Mouse (Mus musculus): Measurements from ENCODE around the gene Zfp472. TPM values are rescaled to one million over a fixed set of nuclear protein-coding genes. Genes with fewer than 3 reads are reported as not detected.
"Not testable (repeated sequence)": the region's sequence is repeated elsewhere in the genome, so short reads cannot be mapped to it uniquely, and the experiment has no call there.

Zfp472 gene
- polyA plus RNA-seq, 1 experiment from 2014 or later = 8.5 TPM

GRCm38 (mm10) chr17:32991965-32992698 is 26.5 kb downstream of the Zfp472 start:
- H3K27me3 ChIP-seq (ENCODE audit: control insufficient read depth, insufficient read depth, low read length) = no peaks in the 10 kb centered on the region
- peaks cover 29% of the 10 kb centered on the region for H3K36me3 ChIP-seq (replicated peaks; ENCODE audit: control insufficient read depth, insufficient read depth)
- H3K9me3 ChIP-seq (ENCODE audit: control insufficient read depth, low read length) = 0 out of 2 replicates have a peak, but pooled peaks cover 4% of the 10 kb centered on the region
- 73% methylated on average over 12 of the region's 12 CpGs for WGBS
- H3K4me3 ChIP-seq (replicated peaks; ENCODE audit: low read length) = peak overlapping the region; percentile 65
- peak; percentile 46 for DNase-seq (ENCODE audit: low spot score)
- H3K4me1 ChIP-seq (replicated peaks; ENCODE audit: control insufficient read depth, insufficient read depth, low read length) = peaks cover 9% of the 10 kb centered on the region
- peak overlapping the region; percentile 76 for H3K4me2 ChIP-seq (replicated peaks)
- peak overlapping the region; percentile 65 for H3K9ac ChIP-seq
- ATAC-seq (ENCODE audit: low FRiP score) = no peak
- H3K27ac ChIP-seq = 0 out of 2 replicates have a peak overlapping the region, but pooled peaks have one; percentile 68

- peaks cover 30% of the 10 kb centered on the region for H3K36me3 ChIP-seq (replicated peaks; ENCODE audit: control insufficient read depth, insufficient read depth)
- H3K4me2 ChIP-seq (replicated peaks) = peak within 1 kb of the TSS; percentile 76
- 0 out of 2 replicates have a peak, but pooled peaks cover 4% of the 10 kb centered on the region for H3K9me3 ChIP-seq (ENCODE audit: control insufficient read depth, low read length)
- DNase-seq (ENCODE audit: low spot score) = peak; percentile 92
- peak within 1 kb of the TSS; percentile 65 for H3K9ac ChIP-seq
- 2% methylated on average over 21 of the region's 21 CpGs for WGBS
- peak; percentile 98 for ATAC-seq (ENCODE audit: low FRiP score)
- H3K4me3 ChIP-seq (replicated peaks; ENCODE audit: low read length) = peak within 1 kb of the TSS; percentile 65
- peaks cover 9% of the 10 kb centered on the region for H3K4me1 ChIP-seq (replicated peaks; ENCODE audit: control insufficient read depth, insufficient read depth, low read length)
- no peaks in the 10 kb centered on the region for H3K27me3 ChIP-seq (ENCODE audit: control insufficient read depth, insufficient read depth, low read length)
- peak within 1 kb of the TSS; percentile 68 for H3K27ac ChIP-seq
Measured at GRCm38 (mm10) chr17:32992699-32993474, 27.3 kb downstream of the Zfp472 start, which contains the start of gene Zfp952. Zfp952 (plus strand) TSS chr17:32993129.

- Histone ChIP-seq H3K9ac (no peak overlapping the region), H3K4me1 (replicated peaks; ENCODE audit: control insufficient read depth, insufficient read depth, low read length) (peaks cover 9% of the 10 kb centered on the region), H3K9me3 (ENCODE audit: control insufficient read depth, low read length) (peaks cover 24% of the 10 kb centered on the region), H3K27ac (no peak overlapping the region), H3K4me3 (replicated peaks; ENCODE audit: low read length) (no peak overlapping the region), H3K27me3 (ENCODE audit: control insufficient read depth, insufficient read depth, low read length) (no peaks in the 10 kb centered on the region), H3K4me2 (replicated peaks) (no peak overlapping the region), H3K36me3 (replicated peaks; ENCODE audit: control insufficient read depth, insufficient read depth) (peaks cover 56% of the 10 kb centered on the region)
- DNase-seq (ENCODE audit: low spot score) (no peak), ATAC-seq (ENCODE audit: low FRiP score) (no peak)
- WGBS = 97% methylated on average over 2 of the region's 2 CpGs
Measured at GRCm38 (mm10) chr17:32998492-32998891, 32.9 kb downstream of the Zfp472 start.

- H3K4me3 ChIP-seq (replicated peaks; ENCODE audit: low read length) = no peak overlapping the region
- no peak overlapping the region for H3K9ac ChIP-seq
- H3K27me3 ChIP-seq (ENCODE audit: control insufficient read depth, insufficient read depth, low read length) = no peaks in the 10 kb centered on the region
- no peak for DNase-seq (ENCODE audit: low spot score)
- H3K4me1 ChIP-seq (replicated peaks; ENCODE audit: control insufficient read depth, insufficient read depth, low read length) = no peaks in the 10 kb centered on the region
- H3K27ac ChIP-seq = no peak overlapping the region
- H3K36me3 ChIP-seq (replicated peaks; ENCODE audit: control insufficient read depth, insufficient read depth) = peaks cover 27% of the 10 kb centered on the region
- no peak overlapping the region for H3K4me2 ChIP-seq (replicated peaks)
- 48% methylated on average over 9 of the region's 9 CpGs for WGBS
- ATAC-seq (ENCODE audit: low FRiP score) = no peak
- peaks cover 23% of the 10 kb centered on the region for H3K9me3 ChIP-seq (ENCODE audit: control insufficient read depth, low read length)
Measured at GRCm38 (mm10) chr17:33008337-33008736, 42.7 kb downstream of the Zfp472 start.

GRCm38 (mm10) chr17:33020434-33020833 is 54.8 kb downstream of the Zfp472 start:
- H3K4me3 ChIP-seq (replicated peaks; ENCODE audit: low read length); ATAC-seq (ENCODE audit: low FRiP score); H3K9ac ChIP-seq; H3K27ac ChIP-seq; H3K4me1 ChIP-seq (replicated peaks; ENCODE audit: control insufficient read depth, insufficient read depth, low read length); DNase-seq (ENCODE audit: low spot score); H3K4me2 ChIP-seq (replicated peaks); H3K27me3 ChIP-seq (ENCODE audit: control insufficient read depth, insufficient read depth, low read length): not testable (repeated sequence)
- H3K9me3 ChIP-seq (ENCODE audit: control insufficient read depth, low read length) = peaks cover 87% of the 10 kb centered on the region
- H3K36me3 ChIP-seq (replicated peaks; ENCODE audit: control insufficient read depth, insufficient read depth) = peaks cover 70% of the 10 kb centered on the region

Other genes with a start within 250 kb of the Zfp472 start
- 60.8 and 65.5 TPM in 2 replicates for gene Zfp871, start 177.5 kb upstream of the Zfp472 start, polyA plus RNA-seq (2014; fragmentation: Nextera tagmentation; extraction: Ambion mirVana)
- gene Zfp811, start 155.9 kb upstream of the Zfp472 start, polyA plus RNA-seq (2014; fragmentation: Nextera tagmentation; extraction: Ambion mirVana) = 39.8 and 46.8 TPM in 2 replicates
- 20.1 and 20.6 TPM in 2 replicates for gene Zfp799, start 135.6 kb upstream of the Zfp472 start, polyA plus RNA-seq (2014; fragmentation: Nextera tagmentation; extraction: Ambion mirVana)
- 7.9 and 10.1 TPM in 2 replicates for gene Zfp870, start 74.2 kb upstream of the Zfp472 start, polyA plus RNA-seq (2014; fragmentation: Nextera tagmentation; extraction: Ambion mirVana)
- 0.10 TPM in 1 of 2 replicates, not detected in the other for gene Cyp4f14, start 48.5 kb upstream of the Zfp472 start, polyA plus RNA-seq (2014; fragmentation: Nextera tagmentation; extraction: Ambion mirVana)
- gene Cyp4f13, start 18.4 kb upstream of the Zfp472 start, polyA plus RNA-seq (2014; fragmentation: Nextera tagmentation; extraction: Ambion mirVana) = 9.4 and 10.1 TPM in 2 replicates
- 20.2 and 23.5 TPM in 2 replicates for gene Zfp952, start 27.3 kb downstream of the Zfp472 start, polyA plus RNA-seq (2014; fragmentation: Nextera tagmentation; extraction: Ambion mirVana)
- 29.1 and 31.2 TPM in 2 replicates for gene Zfp763, start 67.6 kb downstream of the Zfp472 start, polyA plus RNA-seq (2014; fragmentation: Nextera tagmentation; extraction: Ambion mirVana)
- gene 4921501E09Rik, start 102.2 kb downstream of the Zfp472 start, polyA plus RNA-seq (2014; fragmentation: Nextera tagmentation; extraction: Ambion mirVana) = not detected in 2 replicates
- gene Zfp563, start 123.5 kb downstream of the Zfp472 start, polyA plus RNA-seq (2014; fragmentation: Nextera tagmentation; extraction: Ambion mirVana) = 20.9 and 25.6 TPM in 2 replicates
- 0.47 and 0.58 TPM in 2 replicates for gene Morc2b, start 173.9 kb downstream of the Zfp472 start, polyA plus RNA-seq (2014; fragmentation: Nextera tagmentation; extraction: Ambion mirVana)
- 0.07 and 0.12 TPM in 2 replicates for gene Olfr55, start 202.6 kb downstream of the Zfp472 start, polyA plus RNA-seq (2014; fragmentation: Nextera tagmentation; extraction: Ambion mirVana)
- gene Olfr239, start 225.5 kb downstream of the Zfp472 start, polyA plus RNA-seq (2014; fragmentation: Nextera tagmentation; extraction: Ambion mirVana) = 0.05 TPM in 1 of 2 replicates, not detected in the other